Mouse (Mus musculus): ENCODE measurements at regions not wholly inside any gene's neighbourhood (a gene's known extent, or its start where the extent isn't known, plus 50 kb on each side); places are given as distances from the start of the nearest gene placed in this dataset.

DNA sequence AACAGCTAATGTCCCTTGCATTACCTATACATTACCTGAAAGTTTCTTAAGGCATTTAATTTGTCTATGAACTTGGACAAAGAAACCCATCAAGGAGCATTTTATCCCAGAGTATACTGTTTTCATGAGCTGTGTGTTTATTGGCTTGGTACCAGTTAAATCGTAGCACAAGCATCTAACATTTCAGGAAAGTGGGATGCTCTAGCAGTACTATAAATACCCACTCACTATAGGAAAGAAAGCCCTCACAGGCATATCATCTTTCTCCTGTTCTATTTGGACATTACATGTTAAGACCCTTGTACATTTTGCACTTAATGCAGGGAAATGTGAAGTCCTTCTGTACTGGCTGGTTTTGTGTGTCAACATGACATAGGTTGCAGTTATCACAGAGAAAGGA lies 163.9 kb downstream of the Ptprc start:
- DNase-seq (ENCODE audit: low spot score): no peak

DNA sequence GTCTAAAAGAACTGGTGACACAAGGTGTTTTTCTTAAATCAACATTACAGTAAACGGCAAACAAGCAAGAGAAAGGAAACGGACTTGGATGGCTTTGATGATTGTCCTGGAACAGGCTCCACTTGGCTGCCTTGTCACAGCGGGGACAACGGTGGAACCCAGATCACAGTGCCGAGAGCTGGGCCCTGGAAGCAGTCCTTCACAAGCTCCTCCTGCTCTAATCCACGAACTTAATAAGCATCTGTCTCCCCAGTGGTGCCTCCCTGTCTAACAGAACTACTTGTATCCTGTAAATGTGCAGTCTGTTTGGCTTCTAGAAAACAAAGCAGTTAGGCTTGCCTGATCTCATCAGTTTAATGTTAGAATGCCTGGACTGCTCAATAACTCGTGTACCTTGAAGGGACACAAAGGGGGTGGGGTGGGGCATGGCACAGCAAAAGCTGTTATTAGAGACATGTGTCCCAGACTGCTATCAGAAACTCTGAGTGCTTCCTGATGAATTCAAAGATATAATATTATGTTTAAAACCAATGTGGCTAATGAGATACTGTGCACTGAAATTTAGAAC lies 164.5 kb downstream of the Ptprc start:
- DNase-seq (ENCODE audit: low spot score): no peak

DNA sequence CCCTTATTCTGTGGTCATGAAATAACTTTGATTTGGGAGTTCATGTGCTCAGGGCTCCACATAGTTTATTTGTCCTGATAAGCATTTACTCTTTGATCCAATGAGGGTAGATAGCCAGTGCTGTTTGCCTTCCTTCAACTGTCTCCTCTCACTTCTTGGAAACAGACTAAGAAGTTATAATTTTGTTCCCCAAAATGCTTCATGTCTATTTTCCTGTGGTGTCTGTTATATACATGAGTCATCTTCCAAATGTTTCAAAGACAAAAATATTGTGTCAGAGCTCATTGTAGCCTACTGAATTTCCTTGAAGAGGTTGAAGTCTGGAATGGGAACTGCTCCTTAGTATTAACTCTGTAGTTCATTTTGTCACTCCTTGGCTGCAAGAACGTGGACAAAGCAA lies 168.7 kb downstream of the Ptprc start:
- DNase-seq (ENCODE audit: low spot score): no peak

- no peak for DNase-seq (ENCODE audit: low spot score)
These were observed 171.2 kb downstream of the Ptprc start for GRCm38 (mm10) chr1:138004319-138004718.

DNA sequence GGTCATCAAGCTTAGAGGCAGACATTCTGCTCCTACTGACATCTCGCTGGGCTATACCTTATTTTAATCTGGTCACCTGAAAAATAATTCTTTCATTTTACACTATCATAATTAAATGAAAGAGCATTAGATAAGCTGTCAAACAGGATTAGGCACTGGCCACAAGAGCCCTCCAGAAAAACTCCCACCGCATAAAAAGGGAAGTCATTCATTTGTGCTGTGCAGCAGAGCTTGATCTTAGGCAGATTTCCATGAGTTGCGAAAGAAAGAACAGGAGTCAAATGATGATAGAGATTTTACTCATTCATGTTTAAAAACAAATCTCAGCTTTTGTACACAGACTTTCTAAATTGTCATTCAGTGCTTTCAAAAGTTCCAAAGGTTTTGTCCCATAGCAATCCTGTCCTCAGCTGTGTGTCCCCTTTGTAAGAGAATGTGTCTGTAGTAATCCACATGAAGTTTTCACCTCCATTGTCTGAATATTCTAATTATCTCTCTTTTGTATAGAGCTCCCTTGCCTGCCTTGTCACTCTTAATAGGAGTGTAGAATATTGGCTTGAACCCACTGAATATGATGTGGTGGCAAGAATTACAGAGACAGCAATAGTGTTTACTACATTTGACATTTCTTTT lies 176.1 kb downstream of the Ptprc start:
- no peak for DNase-seq (ENCODE audit: low spot score)

GRCm38 (mm10) chr1:137996041-137996440 lies 179.5 kb downstream of the Ptprc start:
- no peak for DNase-seq (ENCODE audit: low spot score)

DNA sequence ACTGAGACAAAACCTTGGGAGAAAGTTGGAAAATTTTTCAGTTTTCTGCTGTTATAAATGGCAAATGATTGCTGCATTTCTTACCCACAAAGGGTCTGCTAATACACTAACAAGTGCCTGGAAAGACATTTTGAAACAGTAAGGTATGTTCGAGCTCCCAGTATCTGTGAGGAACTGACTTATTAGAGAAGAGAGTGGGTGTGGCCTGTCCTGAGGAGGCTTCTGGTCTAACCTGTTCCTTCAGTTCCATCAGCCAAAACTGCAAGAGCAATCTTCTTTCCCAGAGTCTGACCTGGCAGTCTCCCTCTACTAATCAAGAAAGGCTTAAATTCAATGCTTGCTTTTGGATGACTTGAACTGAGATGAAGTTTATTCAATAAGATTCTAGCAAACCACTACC lies 183.6 kb downstream of the Ptprc start:
- DNase-seq (ENCODE audit: low spot score): no peak

DNA sequence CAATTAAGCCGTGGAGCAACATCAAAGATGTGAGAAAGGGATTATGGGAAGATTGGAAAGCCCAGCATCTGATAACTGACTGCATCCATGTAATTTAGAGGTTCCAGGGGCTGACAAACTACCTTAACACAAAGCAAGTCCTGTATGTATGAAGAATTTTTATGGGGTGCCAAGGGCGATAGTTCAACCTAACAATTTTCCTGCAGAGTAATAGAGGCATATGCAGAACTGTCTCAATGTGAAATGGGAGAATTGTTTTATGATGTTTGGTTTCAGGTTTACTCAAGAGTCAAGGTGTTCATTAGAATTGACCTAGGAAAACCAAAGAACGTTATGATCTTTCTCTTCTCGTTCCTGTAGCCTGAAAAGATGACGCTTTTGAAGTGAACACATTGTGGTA lies 184.1 kb downstream of the Ptprc start:
- no peak for DNase-seq (ENCODE audit: low spot score)

DNA sequence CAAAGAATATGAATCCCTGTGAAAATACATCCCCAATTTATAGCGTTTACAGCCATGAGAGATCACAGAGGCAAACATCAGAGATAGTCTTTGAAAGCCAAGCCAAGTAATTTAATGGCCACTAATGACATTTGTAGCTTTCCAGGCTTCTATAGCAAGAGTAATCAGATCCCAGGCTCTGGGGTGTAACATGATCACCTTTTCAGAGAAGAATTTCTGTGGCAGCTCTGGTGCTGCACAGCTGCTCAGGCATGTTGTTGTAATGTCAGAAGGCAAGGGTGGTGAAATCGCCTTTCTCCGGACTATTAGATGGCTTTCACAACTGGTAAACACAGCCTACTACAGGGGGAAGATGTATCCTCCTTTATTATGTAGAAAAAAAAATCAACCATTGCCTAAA lies 202.1 kb downstream of the Ptprc start:
- DNase-seq (ENCODE audit: low spot score): no peak

DNA sequence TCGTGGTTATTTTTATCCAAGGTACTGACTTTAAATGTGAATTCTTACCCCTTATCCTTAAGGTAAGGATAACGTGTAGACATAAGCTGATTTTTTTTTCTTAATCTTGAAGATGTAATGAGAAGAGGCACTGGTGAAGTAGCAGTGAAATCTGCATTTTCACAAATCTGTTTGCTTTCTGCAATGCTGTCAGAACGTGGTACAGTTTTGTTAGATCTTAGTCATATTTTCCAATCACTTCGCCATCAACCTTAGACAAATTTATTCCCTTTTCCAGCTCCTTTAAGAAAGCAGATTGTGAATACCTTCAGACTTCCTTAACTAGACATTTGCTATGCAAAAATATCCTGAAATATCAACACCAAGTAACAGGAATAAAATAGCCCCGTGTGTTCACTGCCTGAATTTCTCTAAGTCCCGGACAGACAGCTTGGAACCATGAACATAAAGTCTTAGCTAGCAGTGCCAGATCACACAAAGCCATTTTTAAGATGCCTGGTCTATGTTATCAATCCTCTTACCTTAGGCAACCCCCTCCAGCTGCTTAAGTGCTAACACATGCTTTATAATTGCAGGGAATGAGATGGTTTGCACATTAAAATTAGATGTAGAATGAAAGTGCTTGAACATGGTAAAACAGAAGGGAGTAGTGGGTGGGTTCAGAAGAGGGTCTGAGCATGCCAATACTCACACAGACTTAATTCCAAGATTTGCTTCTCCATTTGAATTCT lies 202.7 kb downstream of the Ptprc start:
- DNase-seq (ENCODE audit: low spot score): no peak

- DNase-seq (ENCODE audit: low spot score): no peak
These were observed 209.2 kb downstream of the Ptprc start for GRCm38 (mm10) chr1:137966151-137966836.

- no peak for DNase-seq (ENCODE audit: low spot score)
These were observed 211.9 kb downstream of the Ptprc start for GRCm38 (mm10) chr1:137963656-137964055.

- DNase-seq (ENCODE audit: low spot score): no peak
These were observed 217.5 kb downstream of the Ptprc start for GRCm38 (mm10) chr1:137958040-137958439.

- DNase-seq (ENCODE audit: low spot score): no peak
These were observed 219.5 kb downstream of the Ptprc start for GRCm38 (mm10) chr1:137955993-137956392.

GRCm38 (mm10) chr1:137955139-137955538 lies 220.4 kb downstream of the Ptprc start:
- no peak for DNase-seq (ENCODE audit: low spot score)

DNA sequence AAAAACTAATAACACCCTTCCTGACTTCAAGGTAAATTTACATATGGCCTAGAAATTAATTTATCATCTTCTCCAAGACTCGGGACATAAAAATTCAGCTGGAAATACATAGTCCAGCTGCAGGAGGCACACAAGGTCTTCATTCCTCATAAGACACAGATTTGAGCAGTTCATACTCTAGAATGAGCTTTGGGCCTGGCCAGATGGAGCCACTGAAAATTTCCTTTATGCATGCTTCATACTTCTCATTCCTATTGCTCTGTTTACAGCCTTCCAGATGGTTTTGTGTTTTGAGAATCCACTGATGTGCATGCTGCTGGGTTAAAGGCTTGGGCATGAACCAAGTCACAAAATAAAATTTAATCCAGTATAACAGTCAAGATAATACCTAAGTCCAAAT lies 222.1 kb downstream of the Ptprc start:
- no peak for DNase-seq (ENCODE audit: low spot score)

DNA sequence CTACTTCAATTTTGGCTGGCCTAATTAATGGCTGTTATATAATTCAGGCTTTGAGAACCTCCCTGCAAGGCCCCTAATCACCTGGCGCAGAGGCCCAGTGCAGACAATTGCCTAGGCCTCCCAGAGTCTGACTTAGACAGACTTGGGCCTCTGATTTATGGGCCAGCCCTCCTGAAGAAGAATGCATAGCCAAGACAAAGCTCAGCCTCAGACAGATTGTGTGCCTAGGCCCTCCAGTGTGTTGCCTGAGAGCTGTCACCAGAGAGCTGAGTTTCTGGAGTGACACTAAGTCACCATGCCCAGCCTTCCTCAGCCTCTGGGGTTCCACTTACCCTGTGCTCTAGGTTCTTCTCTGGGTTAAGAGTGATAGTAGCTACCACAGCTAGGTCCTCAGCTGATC lies 222.7 kb downstream of the Ptprc start:
- DNase-seq (ENCODE audit: low spot score): no peak

GRCm38 (mm10) chr1:137947900-137948299 lies 227.6 kb downstream of the Ptprc start:
- no peak for DNase-seq (ENCODE audit: low spot score)

- no peak for DNase-seq (ENCODE audit: low spot score)
These were observed 233.6 kb downstream of the Ptprc start for GRCm38 (mm10) chr1:137941776-137942522.

DNA sequence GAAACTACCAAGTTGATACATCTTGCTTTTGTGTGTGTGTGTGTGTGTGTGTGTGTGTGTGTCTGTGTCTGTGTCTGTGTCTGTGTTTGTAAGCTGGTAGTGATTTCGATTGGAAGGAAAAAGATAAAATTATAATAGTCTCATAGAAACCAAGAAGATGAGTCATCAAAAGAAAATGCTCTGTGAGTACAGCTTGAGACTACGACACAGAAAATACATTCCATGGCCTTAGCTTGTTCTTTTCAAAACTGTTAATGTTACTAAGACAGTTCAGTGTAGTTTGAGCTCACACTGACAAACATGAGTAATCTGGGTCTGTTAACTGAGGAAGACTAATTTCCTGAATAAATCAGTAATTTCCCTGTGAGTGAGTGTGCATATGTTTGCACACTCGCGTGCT lies 239.8 kb downstream of the Ptprc start:
- no peak for DNase-seq (ENCODE audit: low spot score)

DNA sequence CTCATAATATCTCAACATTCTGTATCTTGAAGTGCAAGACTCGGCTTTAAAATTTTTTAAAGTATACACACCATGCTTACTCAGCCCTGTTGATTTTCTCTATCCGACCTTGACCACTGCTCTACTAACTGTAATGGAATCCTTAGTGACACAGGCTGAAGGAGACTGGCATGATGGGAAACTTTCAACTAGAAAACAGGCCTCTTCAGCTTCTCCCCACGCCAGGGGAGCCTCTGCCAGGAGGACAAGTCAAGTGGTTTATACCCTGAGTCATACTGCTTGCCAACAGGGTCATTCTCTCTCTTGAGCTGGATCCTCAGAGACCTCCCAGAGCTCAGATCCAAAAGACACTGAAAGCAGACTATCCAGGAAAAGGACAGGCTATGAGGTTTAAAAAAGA lies 245.7 kb downstream of the Ptprc start:
- no peak for DNase-seq (ENCODE audit: low spot score)

GRCm38 (mm10) chr1:137928522-137928921 lies 247.0 kb downstream of the Ptprc start:
- DNase-seq (ENCODE audit: low spot score): no peak

Measured in ovary, postnatal 10 days (tissue).